Mouse (Mus musculus): ENCODE data around the gene Lysmd4. TPM values are rescaled to one million over a fixed set of nuclear protein-coding genes. Genes with fewer than 3 reads are reported as not detected.
A peak's percentile ranks its signal among the peaks of the same experiment; 100 is the strongest.

The Lysmd4 gene
- total and polyA plus RNA-seq, 2 experiments from 2014 or later, result 33.2 to 42.2 TPM

DNA sequence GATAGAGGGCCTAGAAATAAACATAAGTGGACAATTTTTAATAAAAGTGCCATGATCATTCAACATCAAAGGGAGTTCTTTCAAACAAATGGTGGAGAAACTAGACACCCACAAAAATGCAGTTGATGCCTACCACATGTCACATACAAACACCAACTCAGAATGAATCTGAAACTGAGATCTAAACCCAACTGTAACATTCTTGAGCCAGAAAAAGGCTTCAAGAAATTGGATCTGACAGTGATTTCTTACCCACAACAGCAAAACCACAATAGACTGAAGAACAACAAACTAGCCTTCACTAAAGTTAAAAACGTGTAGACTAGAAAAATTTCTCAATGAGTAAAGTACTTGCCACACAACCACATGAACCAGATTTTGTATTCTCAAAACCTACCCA lies 98.0 kb downstream of the Lysmd4 start:
- TF ChIP-seq CTCF (IDR thresholded peaks at IDR 0.05), result no peak
- no peaks in the 10 kb centered on the region for H3K9me3 ChIP-seq (ENCODE audit: low read length)
- ATAC-seq (ENCODE audit: low FRiP score), result no peak
- no peaks in the 10 kb centered on the region for H3K27me3 ChIP-seq (ENCODE audit: insufficient read depth, low read length)
- no peak overlapping the region for H3K9ac ChIP-seq (replicated peaks; ENCODE audit: low read length, poor library complexity, severe bottlenecking)
- H3K36me3 ChIP-seq (ENCODE audit: insufficient read depth, low read length), result no peaks in the 10 kb centered on the region
- H3K4me1 ChIP-seq (ENCODE audit: insufficient read depth, low read length), result no peaks in the 10 kb centered on the region
- no peak overlapping the region for H3K27ac ChIP-seq (ENCODE audit: low read depth, low read length)
- no peak for DNase-seq (ENCODE audit: low spot score)
- no peak overlapping the region for H3K4me2 ChIP-seq (ENCODE audit: low read depth, low read length, poor library complexity, severe bottlenecking)
- H3K4me3 ChIP-seq (ENCODE audit: low read depth, low read length), result no peak overlapping the region
- WGBS, result 82% methylated on average over 1 of the region's 1 CpGs

DNA sequence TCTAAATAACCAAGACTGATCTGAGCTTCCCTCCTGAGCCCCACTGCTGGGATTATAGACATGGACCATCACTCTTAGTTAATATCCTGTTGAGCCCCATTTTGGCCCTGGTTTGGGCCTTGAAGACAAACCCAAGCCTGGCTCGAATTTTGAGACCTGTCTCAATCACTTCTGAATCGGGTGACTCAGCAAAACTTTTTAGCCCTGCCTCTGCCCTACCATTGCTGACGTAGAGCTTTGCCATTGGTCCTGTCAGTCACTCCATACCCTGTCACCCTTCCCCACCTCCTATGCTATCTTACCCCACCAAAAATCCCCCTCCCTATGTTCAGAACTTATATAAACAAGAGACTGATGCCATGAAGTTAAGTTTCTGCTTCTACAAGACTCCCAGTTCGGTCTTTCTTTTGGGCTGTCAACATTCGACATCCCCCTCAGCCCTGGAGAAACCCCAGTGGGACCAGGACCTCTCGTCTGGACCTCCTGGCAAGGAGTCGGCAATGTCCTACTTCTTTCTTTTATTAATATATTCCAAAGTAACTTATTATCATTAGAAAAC lies 119.8 kb downstream of the Lysmd4 start:
- H3K9me3 ChIP-seq (ENCODE audit: low read length), result no peaks in the 10 kb centered on the region
- whole genome bisulfite sequencing, result 89% methylated on average over 7 of the region's 7 CpGs
- H3K36me3 ChIP-seq (ENCODE audit: insufficient read depth, low read length), result no peaks in the 10 kb centered on the region
- H3K27me3 ChIP-seq (ENCODE audit: insufficient read depth, low read length), result no peaks in the 10 kb centered on the region
- H3K4me2 ChIP-seq (ENCODE audit: low read depth, low read length, poor library complexity, severe bottlenecking), result no peak overlapping the region
- H3K9ac ChIP-seq (replicated peaks; ENCODE audit: low read length, poor library complexity, severe bottlenecking), result no peak overlapping the region
- TF ChIP-seq CTCF (IDR thresholded peaks at IDR 0.05), result no peak
- no peaks in the 10 kb centered on the region for H3K4me1 ChIP-seq (ENCODE audit: insufficient read depth, low read length)
- H3K27ac ChIP-seq (ENCODE audit: low read depth, low read length), result no peak overlapping the region
- ATAC-seq (ENCODE audit: low FRiP score), result no peak
- H3K4me3 ChIP-seq (ENCODE audit: low read depth, low read length), result no peak overlapping the region
- DNase-seq (ENCODE audit: low spot score), result no peak

DNA sequence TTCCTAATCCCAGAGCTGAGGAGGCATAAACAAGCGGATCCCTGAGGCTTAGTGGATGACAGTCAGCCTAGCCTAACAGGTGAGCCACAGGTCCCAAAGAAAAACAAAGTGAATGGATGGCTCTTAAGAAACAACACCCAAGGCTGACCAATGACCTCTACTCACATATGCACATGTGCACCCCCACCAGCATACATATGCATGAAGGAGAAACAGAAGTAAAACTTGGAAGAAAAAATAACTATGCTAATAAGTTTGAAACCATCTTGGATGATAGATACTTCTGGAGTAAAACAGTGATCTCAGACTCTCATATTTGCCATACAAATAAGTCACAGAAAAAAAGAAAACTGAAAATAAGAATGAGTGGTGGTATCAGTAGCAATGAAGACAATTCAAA lies 122.1 kb downstream of the Lysmd4 start:
- Histone ChIP-seq H3K4me2 (ENCODE audit: low read depth, low read length, poor library complexity, severe bottlenecking) (no peak overlapping the region), H3K27ac (ENCODE audit: low read depth, low read length) (no peak overlapping the region), H3K4me3 (ENCODE audit: low read depth, low read length) (no peak overlapping the region), H3K27me3 (ENCODE audit: insufficient read depth, low read length) (no peaks in the 10 kb centered on the region), H3K36me3 (ENCODE audit: insufficient read depth, low read length) (no peaks in the 10 kb centered on the region), H3K9me3 (ENCODE audit: low read length) (no peaks in the 10 kb centered on the region), H3K9ac (replicated peaks; ENCODE audit: low read length, poor library complexity, severe bottlenecking) (no peak overlapping the region), H3K4me1 (ENCODE audit: insufficient read depth, low read length) (no peaks in the 10 kb centered on the region)
- 79% methylated on average over 1 of the region's 1 CpGs for WGBS
- DNase-seq (ENCODE audit: low spot score), result no peak
- no peak for ATAC-seq (ENCODE audit: low FRiP score)
- TF ChIP-seq CTCF (IDR thresholded peaks at IDR 0.05), result no peak

DNA sequence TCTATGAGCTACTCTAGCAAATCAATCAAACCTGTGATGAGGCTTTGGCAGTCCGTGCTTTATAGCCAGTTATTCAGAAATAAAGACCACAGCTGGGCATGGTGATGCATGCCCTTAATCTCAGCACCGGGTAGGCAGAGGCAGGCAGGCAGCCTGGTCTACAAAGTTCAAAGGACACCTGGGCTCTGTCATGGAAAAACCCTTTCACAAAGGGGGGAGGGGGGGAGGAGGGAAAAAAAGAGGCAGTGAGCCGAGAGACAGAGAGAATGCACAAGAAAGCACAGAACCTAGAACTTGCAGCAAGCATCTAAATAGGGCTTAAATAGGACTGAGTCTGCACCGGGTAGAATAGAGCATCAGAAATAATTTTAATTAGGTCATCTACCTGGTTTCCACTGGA lies 130.6 kb downstream of the Lysmd4 start:
- WGBS, result 80% methylated on average over 4 of the region's 4 CpGs
- Histone ChIP-seq H3K27ac (ENCODE audit: low read depth, low read length) (no peak overlapping the region), H3K27me3 (ENCODE audit: insufficient read depth, low read length) (no peaks in the 10 kb centered on the region), H3K4me3 (ENCODE audit: low read depth, low read length) (no peak overlapping the region), H3K9ac (replicated peaks; ENCODE audit: low read length, poor library complexity, severe bottlenecking) (no peak overlapping the region), H3K4me2 (ENCODE audit: low read depth, low read length, poor library complexity, severe bottlenecking) (no peak overlapping the region), H3K4me1 (ENCODE audit: insufficient read depth, low read length) (no peaks in the 10 kb centered on the region), H3K9me3 (ENCODE audit: low read length) (no peaks in the 10 kb centered on the region), H3K36me3 (ENCODE audit: insufficient read depth, low read length) (no peaks in the 10 kb centered on the region)
- DNase-seq (ENCODE audit: low spot score) (no peak), ATAC-seq (ENCODE audit: low FRiP score) (no peak)
- TF ChIP-seq CTCF (IDR thresholded peaks at IDR 0.05), result no peak

DNA sequence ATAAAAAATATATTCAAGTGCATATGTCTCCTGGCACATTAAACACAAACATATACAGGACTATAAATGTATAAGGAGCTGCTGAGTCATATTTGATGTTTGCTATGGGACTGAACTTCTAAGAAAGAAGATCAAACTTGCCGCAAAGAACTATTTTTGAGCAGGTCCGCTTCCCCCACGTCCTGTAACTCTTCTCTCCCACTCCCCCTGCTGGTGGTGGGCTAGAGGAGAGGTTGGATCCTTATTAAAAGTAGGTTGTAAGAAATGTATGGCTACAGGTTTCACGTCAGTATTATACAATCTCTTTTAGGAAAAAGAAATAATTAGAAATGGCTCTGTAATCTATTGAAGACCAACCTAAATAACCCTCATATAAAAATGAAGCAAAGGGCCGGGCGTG lies 131.3 kb downstream of the Lysmd4 start:
- H3K4me3 ChIP-seq (ENCODE audit: low read depth, low read length), result no peak overlapping the region
- no peaks in the 10 kb centered on the region for H3K27me3 ChIP-seq (ENCODE audit: insufficient read depth, low read length)
- no peak for ATAC-seq (ENCODE audit: low FRiP score)
- no peak overlapping the region for H3K27ac ChIP-seq (ENCODE audit: low read depth, low read length)
- no peaks in the 10 kb centered on the region for H3K4me1 ChIP-seq (ENCODE audit: insufficient read depth, low read length)
- no peak overlapping the region for H3K4me2 ChIP-seq (ENCODE audit: low read depth, low read length, poor library complexity, severe bottlenecking)
- DNase-seq (ENCODE audit: low spot score), result no peak
- no peaks in the 10 kb centered on the region for H3K36me3 ChIP-seq (ENCODE audit: insufficient read depth, low read length)
- TF ChIP-seq CTCF (IDR thresholded peaks at IDR 0.05), result peak; percentile 19
- no peaks in the 10 kb centered on the region for H3K9me3 ChIP-seq (ENCODE audit: low read length)
- 90% methylated on average over 6 of the region's 6 CpGs for WGBS
- no peak overlapping the region for H3K9ac ChIP-seq (replicated peaks; ENCODE audit: low read length, poor library complexity, severe bottlenecking)

DNA sequence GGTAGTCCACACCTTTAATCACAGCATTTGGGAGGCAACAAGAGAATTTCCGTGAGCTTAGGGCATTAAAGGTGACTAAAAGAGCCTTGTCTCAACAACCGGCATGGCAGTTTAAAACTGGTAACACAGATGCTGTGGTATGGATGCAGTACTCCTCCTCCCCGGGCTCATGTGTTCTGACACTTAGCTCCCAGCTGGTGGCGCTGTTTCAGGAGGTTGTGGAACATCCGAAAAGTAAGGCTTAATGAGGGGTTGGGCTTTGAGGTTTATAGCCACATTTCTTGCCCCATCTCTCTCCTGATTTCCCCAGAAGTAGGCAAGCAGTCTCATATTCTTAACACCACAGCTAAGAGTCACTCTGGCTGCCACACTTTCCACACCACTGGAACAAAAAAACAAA lies 133.5 kb downstream of the Lysmd4 start:
- WGBS, result 98% methylated on average over 5 of the region's 5 CpGs
- Histone ChIP-seq H3K9me3 (ENCODE audit: low read length) (no peaks in the 10 kb centered on the region), H3K27me3 (ENCODE audit: insufficient read depth, low read length) (no peaks in the 10 kb centered on the region), H3K9ac (replicated peaks; ENCODE audit: low read length, poor library complexity, severe bottlenecking) (no peak overlapping the region), H3K4me2 (ENCODE audit: low read depth, low read length, poor library complexity, severe bottlenecking) (no peak overlapping the region), H3K36me3 (ENCODE audit: insufficient read depth, low read length) (no peaks in the 10 kb centered on the region), H3K4me3 (ENCODE audit: low read depth, low read length) (no peak overlapping the region), H3K4me1 (ENCODE audit: insufficient read depth, low read length) (no peaks in the 10 kb centered on the region), H3K27ac (ENCODE audit: low read depth, low read length) (no peak overlapping the region)
- no peak for ATAC-seq (ENCODE audit: low FRiP score)
- DNase-seq (ENCODE audit: low spot score), result no peak
- TF ChIP-seq CTCF (IDR thresholded peaks at IDR 0.05), result 0 out of 2 replicates have a peak, but pooled peaks have one; percentile 15

Other genes starting within 250 kb of the Lysmd4 start
- gene Mef2a, start 150.3 kb downstream of the Lysmd4 start, total RNA-seq (2014; rRNA removed), result 62.4 and 73.3 TPM in 2 replicates
- gene Mef2a, start 150.3 kb downstream of the Lysmd4 start, polyA plus RNA-seq (2015; fragmentation: Nextera tagmentation; extraction: Ambion mirVana), result 35.7 and 40.4 TPM in 2 replicates